Mouse (Mus musculus): Measurements from ENCODE around the gene Capn7.

GRCm38 (mm10) chr14:31410123-31410724 is 73.8 kb downstream of the Capn7 start:
- TF ChIP-seq CTCF (IDR thresholded peaks at IDR 0.05; ENCODE audit: extremely low read depth, insufficient read length, insufficient replicate concordance, low read depth, low read length) (no peak), POLR2A (IDR thresholded peaks at IDR 0.05; ENCODE audit: low read depth, low read length) (no peak)

Measured in small intestine, adult 2 months (tissue).